Mouse (Mus musculus): Measurements from ENCODE around the gene Esrrg. TPM values are rescaled to one million over a fixed set of nuclear protein-coding genes. Genes with fewer than 3 reads are reported as not detected.

Esrrg gene
- polyA plus RNA-seq, 1 experiment from 2014 or later = 1.0 TPM

- Histone ChIP-seq H3K36me3 (ENCODE audit: control insufficient read depth, insufficient read depth, low read length) (no peaks in the 10 kb centered on the region), H3K4me3 (ENCODE audit: low read length) (no peak overlapping the region), H3K9me3 (ENCODE audit: control insufficient read depth, low read length) (no peaks in the 10 kb centered on the region), H3K4me1 (replicated peaks; ENCODE audit: control insufficient read depth, insufficient read depth, low read length) (no peaks in the 10 kb centered on the region), H3K9ac (ENCODE audit: low read length) (no peak overlapping the region), H3K27me3 (ENCODE audit: control insufficient read depth, insufficient read depth, low read depth, low read length) (no peaks in the 10 kb centered on the region), H3K27ac (ENCODE audit: low read length) (no peak overlapping the region), H3K4me2 (ENCODE audit: low read depth, low read length) (no peak overlapping the region)
- 35% methylated on average over 7 of the region's 7 CpGs for WGBS
- ATAC-seq (ENCODE audit: low read depth) = no peak
Measured at GRCm38 (mm10) chr1:187836876-187837275, 228.3 kb downstream of the Esrrg start.

GRCm38 (mm10) chr1:187841629-187842028 lies 233.0 kb downstream of the Esrrg start:
- H3K4me2 ChIP-seq (ENCODE audit: low read depth, low read length) = no peak overlapping the region
- no peak overlapping the region for H3K9ac ChIP-seq (ENCODE audit: low read length)
- no peak overlapping the region for H3K27ac ChIP-seq (ENCODE audit: low read length)
- 60% methylated on average over 8 of the region's 8 CpGs for WGBS
- H3K4me1 ChIP-seq (replicated peaks; ENCODE audit: control insufficient read depth, insufficient read depth, low read length) = no peaks in the 10 kb centered on the region
- no peak for ATAC-seq (ENCODE audit: low read depth)
- no peaks in the 10 kb centered on the region for H3K27me3 ChIP-seq (ENCODE audit: control insufficient read depth, insufficient read depth, low read depth, low read length)
- H3K4me3 ChIP-seq (ENCODE audit: low read length) = no peak overlapping the region
- no peaks in the 10 kb centered on the region for H3K36me3 ChIP-seq (ENCODE audit: control insufficient read depth, insufficient read depth, low read length)
- H3K9me3 ChIP-seq (ENCODE audit: control insufficient read depth, low read length) = no peaks in the 10 kb centered on the region

GRCm38 (mm10) chr1:187842702-187843101 lies 234.1 kb downstream of the Esrrg start:
- H3K4me2 ChIP-seq (ENCODE audit: low read depth, low read length) = no peak overlapping the region
- no peaks in the 10 kb centered on the region for H3K27me3 ChIP-seq (ENCODE audit: control insufficient read depth, insufficient read depth, low read depth, low read length)
- ATAC-seq (ENCODE audit: low read depth) = no peak
- H3K9me3 ChIP-seq (ENCODE audit: control insufficient read depth, low read length) = no peaks in the 10 kb centered on the region
- H3K9ac ChIP-seq (ENCODE audit: low read length) = no peak overlapping the region
- no peak overlapping the region for H3K27ac ChIP-seq (ENCODE audit: low read length)
- H3K4me1 ChIP-seq (replicated peaks; ENCODE audit: control insufficient read depth, insufficient read depth, low read length) = no peaks in the 10 kb centered on the region
- 81% methylated on average over 5 of the region's 5 CpGs for WGBS
- H3K4me3 ChIP-seq (ENCODE audit: low read length) = no peak overlapping the region
- no peaks in the 10 kb centered on the region for H3K36me3 ChIP-seq (ENCODE audit: control insufficient read depth, insufficient read depth, low read length)

- Histone ChIP-seq H3K27me3 (ENCODE audit: control insufficient read depth, insufficient read depth, low read depth, low read length) (no peaks in the 10 kb centered on the region), H3K4me2 (ENCODE audit: low read depth, low read length) (no peak overlapping the region), H3K9ac (ENCODE audit: low read length) (no peak overlapping the region), H3K4me1 (replicated peaks; ENCODE audit: control insufficient read depth, insufficient read depth, low read length) (no peaks in the 10 kb centered on the region), H3K4me3 (ENCODE audit: low read length) (no peak overlapping the region), H3K36me3 (ENCODE audit: control insufficient read depth, insufficient read depth, low read length) (no peaks in the 10 kb centered on the region), H3K27ac (ENCODE audit: low read length) (no peak overlapping the region), H3K9me3 (ENCODE audit: control insufficient read depth, low read length) (no peaks in the 10 kb centered on the region)
- no peak for ATAC-seq (ENCODE audit: low read depth)
- 32% methylated on average over 8 of the region's 8 CpGs for WGBS
Measured at GRCm38 (mm10) chr1:187854148-187854547, 245.6 kb downstream of the Esrrg start.

GRCm38 (mm10) chr1:187862339-187862738 lies 253.7 kb downstream of the Esrrg start:
- H3K4me2 ChIP-seq (ENCODE audit: low read depth, low read length) = no peak overlapping the region
- WGBS = 77% methylated on average over 5 of the region's 5 CpGs
- H3K9me3 ChIP-seq (ENCODE audit: control insufficient read depth, low read length) = no peaks in the 10 kb centered on the region
- H3K36me3 ChIP-seq (ENCODE audit: control insufficient read depth, insufficient read depth, low read length) = no peaks in the 10 kb centered on the region
- H3K4me1 ChIP-seq (replicated peaks; ENCODE audit: control insufficient read depth, insufficient read depth, low read length) = no peaks in the 10 kb centered on the region
- H3K27ac ChIP-seq (ENCODE audit: low read length) = no peak overlapping the region
- no peak overlapping the region for H3K9ac ChIP-seq (ENCODE audit: low read length)
- H3K4me3 ChIP-seq (ENCODE audit: low read length) = no peak overlapping the region
- no peak for ATAC-seq (ENCODE audit: low read depth)
- no peaks in the 10 kb centered on the region for H3K27me3 ChIP-seq (ENCODE audit: control insufficient read depth, insufficient read depth, low read depth, low read length)

- 66% methylated on average over 7 of the region's 7 CpGs for WGBS
- H3K4me3 ChIP-seq (ENCODE audit: low read length) = no peak overlapping the region
Measured at GRCm38 (mm10) chr1:187868427-187868826, 259.8 kb downstream of the Esrrg start.

GRCm38 (mm10) chr1:187872208-187872607 lies 263.6 kb downstream of the Esrrg start:
- no peak for ATAC-seq (ENCODE audit: low read depth)
- Histone ChIP-seq H3K9ac (ENCODE audit: low read length) (no peak overlapping the region), H3K4me1 (replicated peaks; ENCODE audit: control insufficient read depth, insufficient read depth, low read length) (no peaks in the 10 kb centered on the region), H3K27ac (ENCODE audit: low read length) (no peak overlapping the region), H3K4me3 (ENCODE audit: low read length) (no peak overlapping the region), H3K27me3 (ENCODE audit: control insufficient read depth, insufficient read depth, low read depth, low read length) (no peaks in the 10 kb centered on the region), H3K4me2 (ENCODE audit: low read depth, low read length) (no peak overlapping the region), H3K36me3 (ENCODE audit: control insufficient read depth, insufficient read depth, low read length) (no peaks in the 10 kb centered on the region), H3K9me3 (ENCODE audit: control insufficient read depth, low read length) (no peaks in the 10 kb centered on the region)
- 32% methylated on average over 8 of the region's 8 CpGs for WGBS

More at GRCm38 (mm10) chr1:187868427-187868826, 259.8 kb downstream of the Esrrg start:
- Histone ChIP-seq H3K27me3 (ENCODE audit: control insufficient read depth, insufficient read depth, low read depth, low read length) (no peaks in the 10 kb centered on the region), H3K4me2 (ENCODE audit: low read depth, low read length) (no peak overlapping the region), H3K9ac (ENCODE audit: low read length) (no peak overlapping the region), H3K36me3 (ENCODE audit: control insufficient read depth, insufficient read depth, low read length) (no peaks in the 10 kb centered on the region), H3K4me1 (replicated peaks; ENCODE audit: control insufficient read depth, insufficient read depth, low read length) (no peaks in the 10 kb centered on the region), H3K27ac (ENCODE audit: low read length) (no peak overlapping the region), H3K9me3 (ENCODE audit: control insufficient read depth, low read length) (no peaks in the 10 kb centered on the region)
- no peak for ATAC-seq (ENCODE audit: low read depth)

GRCm38 (mm10) chr1:187872744-187873143 lies 264.2 kb downstream of the Esrrg start:
- Histone ChIP-seq H3K9me3 (ENCODE audit: control insufficient read depth, low read length) (no peaks in the 10 kb centered on the region), H3K4me3 (ENCODE audit: low read length) (no peak overlapping the region), H3K4me2 (ENCODE audit: low read depth, low read length) (no peak overlapping the region), H3K27me3 (ENCODE audit: control insufficient read depth, insufficient read depth, low read depth, low read length) (no peaks in the 10 kb centered on the region), H3K4me1 (replicated peaks; ENCODE audit: control insufficient read depth, insufficient read depth, low read length) (no peaks in the 10 kb centered on the region), H3K27ac (ENCODE audit: low read length) (no peak overlapping the region), H3K36me3 (ENCODE audit: control insufficient read depth, insufficient read depth, low read length) (no peaks in the 10 kb centered on the region), H3K9ac (ENCODE audit: low read length) (no peak overlapping the region)
- ATAC-seq (ENCODE audit: low read depth) = no peak
- 25% methylated on average over 6 of the region's 6 CpGs for WGBS

- Histone ChIP-seq H3K27ac (ENCODE audit: low read length) (no peak overlapping the region), H3K27me3 (ENCODE audit: control insufficient read depth, insufficient read depth, low read depth, low read length) (no peaks in the 10 kb centered on the region), H3K4me1 (replicated peaks; ENCODE audit: control insufficient read depth, insufficient read depth, low read length) (no peaks in the 10 kb centered on the region), H3K9me3 (ENCODE audit: control insufficient read depth, low read length) (no peaks in the 10 kb centered on the region), H3K4me2 (ENCODE audit: low read depth, low read length) (no peak overlapping the region), H3K4me3 (ENCODE audit: low read length) (no peak overlapping the region), H3K9ac (ENCODE audit: low read length) (no peak overlapping the region), H3K36me3 (ENCODE audit: control insufficient read depth, insufficient read depth, low read length) (no peaks in the 10 kb centered on the region)
- ATAC-seq (ENCODE audit: low read depth) = no peak
- WGBS = 74% methylated on average over 2 of the region's 2 CpGs
Measured at GRCm38 (mm10) chr1:187873770-187874169, 265.2 kb downstream of the Esrrg start.

GRCm38 (mm10) chr1:187887270-187887669 lies 278.7 kb downstream of the Esrrg start:
- WGBS = 86% methylated on average over 6 of the region's 6 CpGs
- no peak overlapping the region for H3K4me3 ChIP-seq (ENCODE audit: low read length)
- no peak for ATAC-seq (ENCODE audit: low read depth)

More at GRCm38 (mm10) chr1:187887270-187887669, 278.7 kb downstream of the Esrrg start:
- no peaks in the 10 kb centered on the region for H3K9me3 ChIP-seq (ENCODE audit: control insufficient read depth, low read length)
- no peak overlapping the region for H3K4me2 ChIP-seq (ENCODE audit: low read depth, low read length)
- H3K27ac ChIP-seq (ENCODE audit: low read length) = no peak overlapping the region
- H3K27me3 ChIP-seq (ENCODE audit: control insufficient read depth, insufficient read depth, low read depth, low read length) = no peaks in the 10 kb centered on the region
- no peaks in the 10 kb centered on the region for H3K36me3 ChIP-seq (ENCODE audit: control insufficient read depth, insufficient read depth, low read length)
- H3K9ac ChIP-seq (ENCODE audit: low read length) = no peak overlapping the region
- H3K4me1 ChIP-seq (replicated peaks; ENCODE audit: control insufficient read depth, insufficient read depth, low read length) = no peaks in the 10 kb centered on the region
